Mouse (Mus musculus) limb, embryonic 14.5 days (tissue): Measurements from ENCODE around the gene Tas2r143. TPM values are rescaled to one million over a fixed set of nuclear protein-coding genes. Genes with fewer than 3 reads are reported as not detected.

Experiments used
- ATAC-seq: fragments of 200-750 bp; cut with Nextera tagmentation; 2 replicates; pipeline ENCODE4 v1.8.0; 2017; ENCODE audit warnings: low read depth, moderate number of reproducible peaks, moderate TSS enrichment; ENCODE audit not compliant: low FRiP score
- DNase-seq: peaks from one replicate; pipeline ENCODE4 v3.0.0-alpha.2; 2015; ENCODE audit warnings: low spot score
- H3K27ac ChIP-seq: fragments of 300-500 bp; sonication (generic); replicated peaks from 2 replicates; pipeline ENCODE4 v1.5.1; 2014; ENCODE audit warnings: low read depth, mild to moderate bottlenecking, low read length, moderate library complexity, mixed read lengths
- H3K27me3 ChIP-seq: fragments of 300-500 bp; sonication (generic); 2 replicates; pipeline ENCODE4 v1.6.1; 2014; ENCODE audit warnings: low read length, mixed read lengths; ENCODE audit not compliant: control insufficient read depth, insufficient read depth
- H3K36me3 ChIP-seq: fragments of 300-500 bp; sonication (generic); 2 replicates; pipeline ENCODE4 v1.6.1; 2014; ENCODE audit warnings: mild to moderate bottlenecking, low read length, moderate library complexity, mixed read lengths; ENCODE audit not compliant: control insufficient read depth, insufficient read depth
- H3K4me1 ChIP-seq: fragments of 300-500 bp; sonication (generic); 2 replicates; pipeline ENCODE4 v1.6.1; 2014; ENCODE audit warnings: antibody characterized with exemption, low read length, mixed read lengths; ENCODE audit not compliant: control insufficient read depth, insufficient read depth
- H3K4me2 ChIP-seq: fragments of 300-500 bp; sonication (generic); replicated peaks from 2 replicates; pipeline ENCODE4 v1.6.1; 2014; ENCODE audit warnings: low read depth, mild to moderate bottlenecking, low read length, moderate library complexity; ENCODE audit not compliant: severe bottlenecking
- H3K4me3 ChIP-seq: fragments of 300-500 bp; sonication (generic); replicated peaks from 2 replicates; pipeline ENCODE4 v1.5.1; 2014; ENCODE audit warnings: low read length
- H3K9ac ChIP-seq: fragments of 300-500 bp; sonication (generic); 2 replicates; pipeline ENCODE4 v1.6.1; 2014; ENCODE audit warnings: mild to moderate bottlenecking, low read depth, low read length, moderate library complexity; ENCODE audit not compliant: severe bottlenecking
- H3K9me3 ChIP-seq: fragments of 300-500 bp; sonication (generic); 2 replicates; pipeline ENCODE4 v1.6.1; 2016; ENCODE audit warnings: low read length; ENCODE audit not compliant: control insufficient read depth
- POLR2A ChIP-seq: fragments of 200-500 bp; IDR thresholded peaks from 2 replicates; pipeline ENCODE4 v1.8.0; 2012; ENCODE audit warnings: inconsistent platforms, mild to moderate bottlenecking, moderate library complexity, borderline replicate concordance; ENCODE audit not compliant: insufficient read depth, insufficient read length; ENCODE audit errors: extremely low read depth
- WGBS: fragments of 180-500 bp; shearing (Covaris S2); extraction: QIAGEN DNeasy Blood & Tissue Kit; methylation state at CpG from one replicate; pipeline ENCODE4 v1.1.7; 2014; 5-methylcytosine and 5-hydroxymethylcytosine counted together
- polyA plus RNA-seq, 2 experiments: library from polyadenylated mRNA; depleted of rRNA in 1 of 2; stranded (reverse) in 1 of 2; unstranded in 1 of 2; fragments of >200 nt; fragmentation: Nextera tagmentation in 1 of 2; extraction: Ambion mirVana in 1 of 2; gene quantifications; 2 replicates each; pipeline versions ENCODE4 v1.2.1 to v1.2.3; 2012 to 2014

Gene Tas2r143
- polyA plus RNA-seq, 2 experiments, result 0.28 TPM; not detected in 1

- TF ChIP-seq POLR2A, result no peak
- H3K4me3 ChIP-seq, result no peak overlapping the region
- no peaks in the 10 kb centered on the region for H3K4me1 ChIP-seq
- ATAC-seq (no peak), DNase-seq (no peak)
- no peak overlapping the region for H3K27ac ChIP-seq
- no peaks in the 10 kb centered on the region for H3K27me3 ChIP-seq
- no peak overlapping the region for H3K4me2 ChIP-seq
- peaks cover 38% of the 10 kb centered on the region for H3K36me3 ChIP-seq
- no peaks in the 10 kb centered on the region for H3K9me3 ChIP-seq
- no peak overlapping the region for H3K9ac ChIP-seq
- 53% methylated on average over 1 of the region's 1 CpGs for whole genome bisulfite sequencing
Measured at GRCm38 (mm10) chr6:42362497-42362896, 37.5 kb upstream of the Tas2r143 start.

- Histone ChIP-seq H3K4me3 (no peak overlapping the region), H3K27ac (no peak overlapping the region), H3K9ac (no peak overlapping the region), H3K27me3 (no peaks in the 10 kb centered on the region), H3K36me3 (peaks cover 33% of the 10 kb centered on the region), H3K4me2 (no peak overlapping the region), H3K4me1 (no peaks in the 10 kb centered on the region), H3K9me3 (no peaks in the 10 kb centered on the region)
- DNase-seq, result no peak
- TF ChIP-seq POLR2A, result no peak
- ATAC-seq, result no peak
- WGBS, result 52% methylated on average over 3 of the region's 3 CpGs
Measured at GRCm38 (mm10) chr6:42362974-42363373, 37.1 kb upstream of the Tas2r143 start.

- no peak for ATAC-seq
- peaks cover 22% of the 10 kb centered on the region for H3K36me3 ChIP-seq
- no peaks in the 10 kb centered on the region for H3K4me1 ChIP-seq
- H3K27ac ChIP-seq, result no peak overlapping the region
- H3K4me2 ChIP-seq, result no peak overlapping the region
- H3K9ac ChIP-seq, result no peak overlapping the region
- H3K27me3 ChIP-seq, result no peaks in the 10 kb centered on the region
- DNase-seq, result no peak
- H3K9me3 ChIP-seq, result no peaks in the 10 kb centered on the region
- 90% methylated on average over 4 of the region's 4 CpGs for WGBS
- no peak for TF ChIP-seq POLR2A
- no peak overlapping the region for H3K4me3 ChIP-seq
Measured at GRCm38 (mm10) chr6:42364066-42364465, 36.0 kb upstream of the Tas2r143 start.

GRCm38 (mm10) chr6:42364607-42365006, 35.4 kb upstream of the Tas2r143 start:
- no peak overlapping the region for H3K4me3 ChIP-seq
- no peak overlapping the region for H3K27ac ChIP-seq
- H3K27me3 ChIP-seq, result no peaks in the 10 kb centered on the region
- ATAC-seq, result no peak
- TF ChIP-seq POLR2A, result no peak
- DNase-seq, result no peak
- WGBS, result 91% methylated on average over 15 of the region's 15 CpGs
- H3K4me1 ChIP-seq, result no peaks in the 10 kb centered on the region
- peaks cover 16% of the 10 kb centered on the region for H3K36me3 ChIP-seq
- H3K9me3 ChIP-seq, result no peaks in the 10 kb centered on the region
- no peak overlapping the region for H3K4me2 ChIP-seq
- H3K9ac ChIP-seq, result no peak overlapping the region

- H3K4me1 ChIP-seq, result no peaks in the 10 kb centered on the region
- H3K9ac ChIP-seq, result no peak overlapping the region
- 83% methylated on average over 6 of the region's 6 CpGs for WGBS
- no peak overlapping the region for H3K27ac ChIP-seq
- H3K4me2 ChIP-seq, result no peak overlapping the region
- no peak overlapping the region for H3K4me3 ChIP-seq
- DNase-seq (no peak), ATAC-seq (no peak)
- TF ChIP-seq POLR2A, result no peak
- H3K36me3 ChIP-seq, result peaks cover 12% of the 10 kb centered on the region
- no peaks in the 10 kb centered on the region for H3K27me3 ChIP-seq
- H3K9me3 ChIP-seq, result no peaks in the 10 kb centered on the region
Measured at GRCm38 (mm10) chr6:42365215-42365614, 34.8 kb upstream of the Tas2r143 start.

GRCm38 (mm10) chr6:42369870-42370269, 30.2 kb upstream of the Tas2r143 start:
- WGBS, result 25% methylated on average over 3 of the region's 3 CpGs
- ATAC-seq, result no peak
- no peaks in the 10 kb centered on the region for H3K36me3 ChIP-seq

More at GRCm38 (mm10) chr6:42369870-42370269, 30.2 kb upstream of the Tas2r143 start:
- Histone ChIP-seq H3K27me3 (no peaks in the 10 kb centered on the region), H3K4me3 (no peak overlapping the region), H3K4me1 (peaks cover 12% of the 10 kb centered on the region), H3K4me2 (no peak overlapping the region), H3K9ac (no peak overlapping the region), H3K9me3 (no peaks in the 10 kb centered on the region), H3K27ac (no peak overlapping the region)
- no peak for DNase-seq
- no peak for TF ChIP-seq POLR2A
